Mouse (Mus musculus) heart, embryonic 11.5 days (tissue): ENCODE data around the gene Lekr1. TPM values are rescaled to one million over a fixed set of nuclear protein-coding genes. Genes with fewer than 3 reads are reported as not detected.

Experiments
- ATAC-seq: fragments of 200-750 bp; cut with Nextera tagmentation; replicated peaks from 2 replicates; pipeline ENCODE4 v1.8.0; 2017; ENCODE audit warnings: moderate library complexity; ENCODE audit not compliant: insufficient number of reproducible peaks, low FRiP score, low TSS enrichment
- H3K27ac ChIP-seq: fragments of 300-500 bp; sonication (generic); 2 replicates; pipeline ENCODE4 v1.5.1; 2014; ENCODE audit warnings: mild to moderate bottlenecking, low read depth, low read length
- H3K27me3 ChIP-seq: fragments of 300-500 bp; sonication (generic); 2 replicates; pipeline ENCODE4 v1.6.1; 2014; ENCODE audit warnings: mild to moderate bottlenecking, low read length, mixed read lengths; ENCODE audit not compliant: control insufficient read depth, insufficient read depth
- H3K36me3 ChIP-seq: fragments of 300-500 bp; sonication (generic); 2 replicates; pipeline ENCODE4 v1.6.1; 2014; ENCODE audit warnings: mild to moderate bottlenecking, low read length, moderate library complexity, mixed read lengths; ENCODE audit not compliant: control insufficient read depth, insufficient read depth
- H3K4me1 ChIP-seq: fragments of 300-500 bp; sonication (generic); 2 replicates; pipeline ENCODE4 v1.6.1; 2014; ENCODE audit warnings: low read length; ENCODE audit not compliant: control insufficient read depth, insufficient read depth
- H3K4me2 ChIP-seq: fragments of 300-500 bp; sonication (generic); 2 replicates; pipeline ENCODE4 v1.6.1; 2014; ENCODE audit warnings: mild to moderate bottlenecking, moderate library complexity
- H3K4me3 ChIP-seq: fragments of 300-500 bp; sonication (generic); 2 replicates; pipeline ENCODE4 v1.5.1; 2014; ENCODE audit warnings: low read depth, low read length
- H3K9ac ChIP-seq: fragments of 300-500 bp; sonication (generic); 2 replicates; pipeline ENCODE4 v1.6.1; 2014; ENCODE audit warnings: mild to moderate bottlenecking, low read depth, low read length, moderate library complexity
- H3K9me3 ChIP-seq: fragments of 300-500 bp; sonication (generic); replicated peaks from 2 replicates; pipeline ENCODE4 v1.6.1; 2016; ENCODE audit warnings: low read length; ENCODE audit not compliant: control insufficient read depth
- WGBS: fragments of 180-500 bp; shearing (Covaris S2); extraction: QIAGEN DNeasy Blood & Tissue Kit; methylation state at CpG from one replicate; pipeline ENCODE4 v1.1.7; 2014; ENCODE audit not compliant: insufficient replicate concordance; 5-methylcytosine and 5-hydroxymethylcytosine counted together
- polyA plus RNA-seq: library from polyadenylated mRNA; unstranded; fragments of >200 nt; fragmentation: Nextera tagmentation; extraction: Ambion mirVana; gene quantifications from 2 replicates; pipeline ENCODE4 v1.2.1, GENCODE M21; 2014

The Lekr1 gene
- polyA plus RNA-seq, 1 experiment from 2014 or later, result 5.4 TPM

- 77% methylated on average over 8 of the region's 8 CpGs for WGBS
- peaks cover 21% of the 10 kb centered on the region for H3K4me1 ChIP-seq
These were observed 175.1 kb downstream of the Lekr1 start for GRCm38 (mm10) chr3:65841175-65841574.

GRCm38 (mm10) chr3:65842515-65843184 is 176.6 kb downstream of the Lekr1 start:
- ATAC-seq, result no peak
- Histone ChIP-seq H3K4me3 (no peak overlapping the region), H3K27ac (no peak overlapping the region), H3K9ac (no peak overlapping the region), H3K36me3 (no peaks in the 10 kb centered on the region), H3K27me3 (no peaks in the 10 kb centered on the region), H3K9me3 (no peaks in the 10 kb centered on the region), H3K4me1 (peaks cover 26% of the 10 kb centered on the region), H3K4me2 (no peak overlapping the region)
- 73% methylated on average over 5 of the region's 5 CpGs for WGBS

More at GRCm38 (mm10) chr3:65841175-65841574, 175.1 kb downstream of the Lekr1 start:
- Histone ChIP-seq H3K9me3 (no peaks in the 10 kb centered on the region), H3K36me3 (no peaks in the 10 kb centered on the region), H3K27ac (no peak overlapping the region), H3K27me3 (no peaks in the 10 kb centered on the region), H3K4me3 (no peak overlapping the region), H3K9ac (no peak overlapping the region), H3K4me2 (no peak overlapping the region)
- no peak for ATAC-seq

- 32% methylated on average over 4 of the region's 4 CpGs for WGBS
- no peak for ATAC-seq
- no peaks in the 10 kb centered on the region for H3K9me3 ChIP-seq
- peaks cover 26% of the 10 kb centered on the region for H3K4me1 ChIP-seq
- H3K27me3 ChIP-seq, result no peaks in the 10 kb centered on the region
- H3K9ac ChIP-seq, result no peak overlapping the region
- no peaks in the 10 kb centered on the region for H3K36me3 ChIP-seq
- no peak overlapping the region for H3K4me3 ChIP-seq
- no peak overlapping the region for H3K4me2 ChIP-seq
- H3K27ac ChIP-seq, result no peak overlapping the region
These were observed 177.1 kb downstream of the Lekr1 start for GRCm38 (mm10) chr3:65843185-65843552.

GRCm38 (mm10) chr3:65844302-65844701 is 178.3 kb downstream of the Lekr1 start:
- H3K9ac ChIP-seq, result no peak overlapping the region
- no peaks in the 10 kb centered on the region for H3K36me3 ChIP-seq
- no peak for ATAC-seq
- H3K27ac ChIP-seq, result no peak overlapping the region
- no peaks in the 10 kb centered on the region for H3K9me3 ChIP-seq
- no peak overlapping the region for H3K4me3 ChIP-seq
- 80% methylated on average over 10 of the region's 10 CpGs for WGBS
- H3K4me2 ChIP-seq, result no peak overlapping the region
- H3K27me3 ChIP-seq, result no peaks in the 10 kb centered on the region
- H3K4me1 ChIP-seq, result peaks cover 26% of the 10 kb centered on the region

GRCm38 (mm10) chr3:65844851-65845552 is 179.0 kb downstream of the Lekr1 start:
- H3K4me1 ChIP-seq, result peaks cover 22% of the 10 kb centered on the region
- H3K9me3 ChIP-seq, result no peaks in the 10 kb centered on the region
- no peak overlapping the region for H3K9ac ChIP-seq
- ATAC-seq, result no peak; the same call in 1 of the 2 replicates
- H3K27me3 ChIP-seq, result no peaks in the 10 kb centered on the region
- WGBS, result 45% methylated on average over 8 of the region's 8 CpGs
- peak overlapping the region; percentile 24; the same call in 1 of the 2 replicates for H3K27ac ChIP-seq
- no peak overlapping the region for H3K4me2 ChIP-seq
- H3K4me3 ChIP-seq, result no peak overlapping the region
- H3K36me3 ChIP-seq, result no peaks in the 10 kb centered on the region

GRCm38 (mm10) chr3:65847158-65847787 is 181.2 kb downstream of the Lekr1 start:
- no peak overlapping the region for H3K4me3 ChIP-seq
- H3K9ac ChIP-seq, result no peak overlapping the region
- no peaks in the 10 kb centered on the region for H3K36me3 ChIP-seq
- H3K9me3 ChIP-seq, result no peaks in the 10 kb centered on the region
- H3K27ac ChIP-seq, result no peak overlapping the region
- no peak for ATAC-seq
- H3K4me1 ChIP-seq, result peaks cover 22% of the 10 kb centered on the region
- WGBS, result 81% methylated on average over 4 of the region's 4 CpGs
- no peak overlapping the region for H3K4me2 ChIP-seq
- no peaks in the 10 kb centered on the region for H3K27me3 ChIP-seq

- no peak overlapping the region for H3K4me3 ChIP-seq
- no peaks in the 10 kb centered on the region for H3K9me3 ChIP-seq
- H3K27ac ChIP-seq, result no peak overlapping the region
- no peak overlapping the region for H3K9ac ChIP-seq
- peaks cover 9% of the 10 kb centered on the region for H3K4me1 ChIP-seq
- H3K4me2 ChIP-seq, result no peak overlapping the region
- no peaks in the 10 kb centered on the region for H3K27me3 ChIP-seq
- ATAC-seq, result no peak
- H3K36me3 ChIP-seq, result no peaks in the 10 kb centered on the region
- WGBS, result 73% methylated on average over 5 of the region's 5 CpGs
These were observed 187.7 kb downstream of the Lekr1 start for GRCm38 (mm10) chr3:65853746-65854145.

- WGBS, result 85% methylated on average over 5 of the region's 5 CpGs
These were observed 189.5 kb downstream of the Lekr1 start for GRCm38 (mm10) chr3:65855521-65855920.

More at GRCm38 (mm10) chr3:65855521-65855920, 189.5 kb downstream of the Lekr1 start:
- no peak overlapping the region for H3K4me2 ChIP-seq
- H3K27me3 ChIP-seq, result no peaks in the 10 kb centered on the region
- H3K4me3 ChIP-seq, result no peak overlapping the region
- no peak for ATAC-seq
- H3K9ac ChIP-seq, result no peak overlapping the region
- H3K27ac ChIP-seq, result no peak overlapping the region
- H3K9me3 ChIP-seq, result no peaks in the 10 kb centered on the region
- no peaks in the 10 kb centered on the region for H3K36me3 ChIP-seq
- peaks cover 18% of the 10 kb centered on the region for H3K4me1 ChIP-seq
